Mouse (Mus musculus): ENCODE results near the gene Olfr429. TPM values are rescaled to one million over a fixed set of nuclear protein-coding genes. Genes with fewer than 3 reads are reported as not detected.

The Olfr429 gene
- polyA plus RNA-seq, 1 experiment from 2014 or later, result not detected

DNA sequence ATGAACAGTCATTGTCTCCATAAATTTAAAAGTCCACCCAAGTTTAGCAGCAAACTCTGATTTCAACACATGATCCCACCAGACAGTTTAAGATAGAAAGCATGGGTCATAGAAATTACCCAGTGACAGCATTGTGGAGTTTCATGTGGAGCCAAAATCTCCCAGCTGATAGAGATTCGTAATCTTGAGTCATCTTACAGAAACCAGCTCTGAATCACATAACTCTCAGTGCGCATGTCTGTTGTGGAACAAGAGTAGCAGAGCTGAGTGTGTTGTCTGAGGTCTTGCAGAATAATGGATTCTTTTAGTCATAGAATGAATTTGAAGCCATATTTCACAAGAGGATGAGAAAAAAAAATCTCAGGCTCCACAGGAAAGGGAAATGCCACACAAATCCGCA is 31.1 kb upstream of the Olfr429 start:
- Histone ChIP-seq H3K9ac (replicated peaks) (no peak overlapping the region), H3K4me1 (no peaks in the 10 kb centered on the region), H3K27me3 (no peaks in the 10 kb centered on the region), H3K4me2 (replicated peaks) (no peak overlapping the region), H3K27ac (replicated peaks) (no peak overlapping the region), H3K9me3 (no peaks in the 10 kb centered on the region), H3K36me3 (no peaks in the 10 kb centered on the region), H3K4me3 (no peak overlapping the region)
- 92% methylated on average over 3 of the region's 3 CpGs for WGBS
- ATAC-seq (replicated peaks), result no peak

DNA sequence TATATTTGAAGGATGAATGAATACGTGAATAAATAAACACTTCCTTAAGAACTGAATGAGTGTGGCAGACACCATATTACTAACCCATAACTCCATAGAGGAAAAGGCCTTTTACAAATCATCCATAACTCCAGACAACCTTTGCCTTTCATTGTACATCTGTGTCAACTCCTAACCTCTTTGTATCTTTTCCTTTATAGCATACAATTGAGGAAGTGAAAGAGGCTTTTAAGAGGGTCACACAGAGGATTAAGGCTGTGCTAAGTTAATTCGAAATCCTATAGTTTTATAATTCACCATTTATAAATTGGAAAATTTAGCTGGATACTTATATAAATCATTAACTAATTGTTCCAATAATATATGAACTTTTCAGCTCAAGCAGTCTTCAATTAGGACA is 28.9 kb upstream of the Olfr429 start:
- Histone ChIP-seq H3K4me2 (replicated peaks) (no peak overlapping the region), H3K4me1 (no peaks in the 10 kb centered on the region), H3K4me3 (no peak overlapping the region), H3K27me3 (no peaks in the 10 kb centered on the region), H3K36me3 (no peaks in the 10 kb centered on the region), H3K9ac (replicated peaks) (no peak overlapping the region), H3K27ac (replicated peaks) (no peak overlapping the region), H3K9me3 (no peaks in the 10 kb centered on the region)
- no peak for ATAC-seq (replicated peaks)
- 81% methylated on average over 2 of the region's 2 CpGs for WGBS

DNA sequence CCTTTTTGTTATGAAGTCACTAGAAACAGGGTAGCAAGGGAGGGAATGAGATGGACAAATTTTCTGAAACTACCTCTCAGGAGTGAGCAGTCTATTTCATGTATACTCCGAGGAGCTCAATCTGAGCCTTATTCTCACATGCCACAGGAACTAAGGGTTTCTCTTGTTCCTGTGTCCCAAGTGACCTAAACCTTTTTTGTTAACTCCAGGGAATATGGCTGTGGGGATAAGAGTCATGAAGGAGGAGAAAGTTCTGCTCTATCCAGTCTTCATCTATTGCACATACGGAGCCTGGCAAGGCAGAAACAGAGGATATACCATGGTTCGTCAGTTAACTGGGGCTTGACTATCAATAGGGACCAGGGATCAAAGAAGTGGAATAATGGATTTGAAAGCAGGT is 17.8 kb upstream of the Olfr429 start, which contains the start of gene Olfr430:
Gene Olfr430, plus strand, starts transcription at position 301 of the 400 bp plus-strand sequence.
- Histone ChIP-seq H3K9ac (replicated peaks) (no peak within 1 kb of the TSS), H3K9me3 (no peaks in the 10 kb centered on the region), H3K4me3 (no peak within 1 kb of the TSS), H3K36me3 (no peaks in the 10 kb centered on the region), H3K4me2 (replicated peaks) (no peak within 1 kb of the TSS), H3K4me1 (no peaks in the 10 kb centered on the region), H3K27me3 (no peaks in the 10 kb centered on the region), H3K27ac (replicated peaks) (no peak within 1 kb of the TSS)
- WGBS, result 88% methylated on average over 3 of the region's 3 CpGs
- ATAC-seq (replicated peaks), result no peak

DNA sequence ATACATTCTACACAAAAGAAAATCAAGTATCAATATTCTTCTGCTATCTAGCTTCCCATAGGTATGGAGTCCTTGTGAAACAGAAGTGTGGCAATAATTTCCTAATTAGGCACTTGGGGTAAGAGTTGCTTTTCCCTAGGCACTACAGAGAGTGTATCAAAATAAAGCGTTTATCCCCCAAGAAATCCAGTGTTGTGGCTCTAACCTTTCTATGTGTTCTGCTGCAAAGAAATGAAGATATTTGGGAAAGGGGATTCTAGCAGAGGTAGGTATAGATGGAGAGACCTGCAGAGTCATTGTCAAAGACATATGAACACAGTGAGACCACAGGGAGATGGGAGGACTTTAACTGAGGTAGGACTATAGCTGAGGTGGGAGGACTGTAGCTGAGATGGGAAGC is 12.5 kb downstream of the Olfr429 start, which contains the start of gene Olfr427:
Gene Olfr427, plus strand, starts transcription at position 301 of the 400 bp plus-strand sequence.
- Histone ChIP-seq H3K27ac (replicated peaks) (no peak within 1 kb of the TSS), H3K27me3 (no peaks in the 10 kb centered on the region), H3K9ac (replicated peaks) (no peak within 1 kb of the TSS), H3K9me3 (no peaks in the 10 kb centered on the region), H3K4me1 (no peaks in the 10 kb centered on the region), H3K36me3 (no peaks in the 10 kb centered on the region), H3K4me2 (replicated peaks) (no peak within 1 kb of the TSS), H3K4me3 (no peak within 1 kb of the TSS)
- 92% methylated on average over 1 of the region's 1 CpGs for WGBS
- ATAC-seq (replicated peaks), result no peak

DNA sequence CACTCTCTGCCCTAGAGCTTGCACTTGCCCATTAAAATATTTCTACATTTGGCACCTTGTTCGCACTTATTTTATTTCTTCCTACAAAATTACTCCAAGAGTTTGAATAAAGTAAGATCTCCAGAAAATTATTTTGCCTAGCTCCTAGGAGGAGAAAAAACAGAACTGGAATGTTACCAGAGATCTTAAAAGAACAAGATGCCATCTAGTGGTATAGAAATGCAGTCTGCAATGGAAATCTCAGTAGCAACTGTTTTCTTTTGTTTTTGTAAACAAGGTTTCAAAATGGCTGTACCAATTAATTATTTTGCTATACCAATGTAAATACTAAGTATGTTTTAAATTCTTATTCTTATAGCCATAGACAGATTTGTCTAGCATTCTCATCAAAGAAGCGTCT is 19.6 kb downstream of the Olfr429 start:
- Histone ChIP-seq H3K27me3 (no peaks in the 10 kb centered on the region), H3K4me3 (no peak overlapping the region), H3K36me3 (no peaks in the 10 kb centered on the region), H3K4me1 (no peaks in the 10 kb centered on the region), H3K4me2 (replicated peaks) (no peak overlapping the region), H3K9me3 (no peaks in the 10 kb centered on the region), H3K9ac (replicated peaks) (no peak overlapping the region), H3K27ac (replicated peaks) (no peak overlapping the region)
- WGBS, result 72% methylated on average over 2 of the region's 2 CpGs
- ATAC-seq (replicated peaks), result no peak

DNA sequence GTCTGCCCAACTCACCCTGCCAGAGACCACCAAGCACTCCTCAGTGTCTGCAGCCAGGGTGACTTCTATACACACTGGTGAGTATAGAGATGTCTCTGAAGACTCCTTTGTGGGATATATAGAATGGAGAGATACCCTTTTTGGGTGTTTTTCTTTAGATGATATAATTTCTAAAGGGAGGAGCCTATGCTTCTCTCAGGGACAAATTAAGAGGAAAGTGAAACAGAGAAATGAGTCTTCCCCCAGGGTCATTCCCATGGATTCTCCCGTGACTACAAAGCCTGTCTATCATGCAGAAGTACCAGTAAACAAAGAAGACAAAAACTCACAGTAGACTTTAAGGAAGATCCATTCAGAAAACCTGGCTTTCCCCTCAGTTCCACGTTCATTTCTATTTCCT is 36.9 kb downstream of the Olfr429 start, which contains the start of gene Olfr231:
Gene Olfr231, minus strand, starts transcription at position 101 of the 400 bp plus-strand sequence.
- no peak within 1 kb of the TSS for H3K9ac ChIP-seq (replicated peaks)
- no peaks in the 10 kb centered on the region for H3K9me3 ChIP-seq
- no peak within 1 kb of the TSS for H3K27ac ChIP-seq (replicated peaks)
- H3K4me1 ChIP-seq, result no peaks in the 10 kb centered on the region
- WGBS, result 48% methylated on average over 2 of the region's 2 CpGs
- no peaks in the 10 kb centered on the region for H3K36me3 ChIP-seq
- H3K4me3 ChIP-seq, result no peak within 1 kb of the TSS
- H3K4me2 ChIP-seq (replicated peaks), result no peak within 1 kb of the TSS
- H3K27me3 ChIP-seq, result no peaks in the 10 kb centered on the region
- ATAC-seq (replicated peaks), result no peak

DNA sequence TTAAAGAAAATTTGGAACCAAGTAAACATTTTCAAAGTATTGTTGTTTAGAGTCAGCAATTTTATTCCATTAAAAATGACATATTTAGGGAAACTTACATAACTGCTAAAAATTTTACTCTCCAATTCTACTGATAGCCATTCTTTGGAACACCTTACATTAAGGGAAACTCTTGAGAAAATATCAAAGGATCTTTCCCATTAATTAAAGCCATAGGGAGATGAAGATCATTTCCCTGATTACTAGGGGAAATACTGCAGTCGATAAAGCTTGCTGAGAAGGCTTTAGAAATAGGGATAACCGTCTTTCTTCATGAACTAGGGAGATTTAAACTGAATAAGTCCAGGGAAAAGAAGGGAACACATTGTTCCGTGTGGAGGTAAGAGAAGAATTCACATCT is 47.1 kb downstream of the Olfr429 start, which contains the start of gene Olfr424:
Gene Olfr424, plus strand, starts transcription at position 301 of the 400 bp plus-strand sequence.
- ATAC-seq (replicated peaks), result no peak
- 52% methylated on average over 3 of the region's 3 CpGs for WGBS

DNA sequence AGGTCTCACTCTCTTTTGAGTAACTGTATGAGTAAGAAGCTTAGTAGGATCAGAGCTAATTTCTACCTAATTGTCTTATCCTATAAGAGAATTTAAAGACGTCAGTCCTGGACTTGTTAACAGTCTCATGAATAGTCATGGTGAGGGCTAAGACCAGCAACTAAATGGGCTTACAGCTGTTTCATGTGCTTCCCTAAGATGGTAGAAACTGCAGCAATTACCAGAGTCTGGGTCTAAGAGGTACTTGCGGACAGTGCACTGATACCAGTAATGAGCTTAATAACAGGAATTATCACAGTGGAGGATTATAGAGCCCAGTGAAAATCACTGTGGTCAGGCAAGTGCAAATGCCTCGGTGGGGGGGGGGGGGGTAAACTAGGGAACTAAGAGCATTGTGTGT is 47.9 kb downstream of the Olfr429 start:
- Histone ChIP-seq H3K4me3 (no peak overlapping the region), H3K4me2 (replicated peaks) (no peak overlapping the region), H3K9ac (replicated peaks) (no peak overlapping the region), H3K36me3 (no peaks in the 10 kb centered on the region), H3K27me3 (no peaks in the 10 kb centered on the region), H3K9me3 (no peaks in the 10 kb centered on the region), H3K4me1 (no peaks in the 10 kb centered on the region), H3K27ac (replicated peaks) (no peak overlapping the region)
- 17% methylated on average over 3 of the region's 3 CpGs for WGBS
- no peak for ATAC-seq (replicated peaks)

More for the DNA sequence above, 47.1 kb downstream of the Olfr429 start, which contains the start of gene Olfr424:
- Histone ChIP-seq H3K4me3 (no peak within 1 kb of the TSS), H3K27me3 (no peaks in the 10 kb centered on the region), H3K4me2 (replicated peaks) (no peak within 1 kb of the TSS), H3K4me1 (no peaks in the 10 kb centered on the region), H3K36me3 (no peaks in the 10 kb centered on the region), H3K9ac (replicated peaks) (no peak within 1 kb of the TSS), H3K9me3 (no peaks in the 10 kb centered on the region), H3K27ac (replicated peaks) (no peak within 1 kb of the TSS)

Other genes with a start within 250 kb of the Olfr429 start
- 0.19 TPM in 2 replicates for gene Ifi211, start 171.3 kb upstream of the Olfr429 start, polyA plus RNA-seq (2015; fragmentation: Nextera tagmentation; extraction: Ambion mirVana)
- gene Mndal, start 141.8 kb upstream of the Olfr429 start, polyA plus RNA-seq (2015; fragmentation: Nextera tagmentation; extraction: Ambion mirVana), result 2.4 and 3.5 TPM in 2 replicates
- 2.3 and 2.7 TPM in 2 replicates for gene Ifi203, start 141.7 kb upstream of the Olfr429 start, polyA plus RNA-seq (2015; fragmentation: Nextera tagmentation; extraction: Ambion mirVana)
- not detected in 2 replicates for gene Ifi202b, start 101.6 kb upstream of the Olfr429 start, polyA plus RNA-seq (2015; fragmentation: Nextera tagmentation; extraction: Ambion mirVana)
- gene Ifi205, start 52.5 kb upstream of the Olfr429 start, polyA plus RNA-seq (2015; fragmentation: Nextera tagmentation; extraction: Ambion mirVana), result not detected in 2 replicates
- gene Olfr433, start 43.6 kb upstream of the Olfr429 start, polyA plus RNA-seq (2015; fragmentation: Nextera tagmentation; extraction: Ambion mirVana), result not detected in 2 replicates
- gene Olfr432, start 35.1 kb upstream of the Olfr429 start, polyA plus RNA-seq (2015; fragmentation: Nextera tagmentation; extraction: Ambion mirVana), result not detected in 2 replicates
- not detected in 2 replicates for gene Olfr430, start 17.7 kb upstream of the Olfr429 start, polyA plus RNA-seq (2015; fragmentation: Nextera tagmentation; extraction: Ambion mirVana)
- gene Olfr427, start 12.6 kb downstream of the Olfr429 start, polyA plus RNA-seq (2015; fragmentation: Nextera tagmentation; extraction: Ambion mirVana), result not detected in 2 replicates
- gene Olfr231, start 36.8 kb downstream of the Olfr429 start, polyA plus RNA-seq (2015; fragmentation: Nextera tagmentation; extraction: Ambion mirVana), result not detected in 2 replicates
- not detected in 2 replicates for gene Olfr424, start 47.2 kb downstream of the Olfr429 start, polyA plus RNA-seq (2015; fragmentation: Nextera tagmentation; extraction: Ambion mirVana)
- not detected in 2 replicates for gene Olfr420, start 71.3 kb downstream of the Olfr429 start, polyA plus RNA-seq (2015; fragmentation: Nextera tagmentation; extraction: Ambion mirVana)
- 0.08 and 0.13 TPM in 2 replicates for gene Spta1, start 88.4 kb downstream of the Olfr429 start, polyA plus RNA-seq (2015; fragmentation: Nextera tagmentation; extraction: Ambion mirVana)
- gene Olfr419, start 167.7 kb downstream of the Olfr429 start, polyA plus RNA-seq (2015; fragmentation: Nextera tagmentation; extraction: Ambion mirVana), result not detected in 2 replicates
- gene Mptx1, start 246.2 kb downstream of the Olfr429 start, polyA plus RNA-seq (2015; fragmentation: Nextera tagmentation; extraction: Ambion mirVana), result not detected in 2 replicates